Mouse (Mus musculus) embryonic facial prominence, embryonic 15.5 days (tissue): ENCODE data around the gene Supt4a. TPM values are rescaled to one million over a fixed set of nuclear protein-coding genes. Genes with fewer than 3 reads are reported as not detected.

ENCODE experiments used
- ATAC-seq: fragments of 200-750 bp; cut with Nextera tagmentation; 2 replicates; pipeline ENCODE4 v1.8.0; 2017; ENCODE audit warnings: low read depth, moderate TSS enrichment; ENCODE audit not compliant: insufficient number of reproducible peaks, low FRiP score, low TSS enrichment
- H3K27ac ChIP-seq: fragments of 300-500 bp; sonication (generic); replicated peaks from 2 replicates; pipeline ENCODE4 v1.5.1; 2015; ENCODE audit warnings: mild to moderate bottlenecking, inconsistent platforms
- H3K27me3 ChIP-seq: fragments of 300-500 bp; sonication (generic); 2 replicates; pipeline ENCODE4 v1.6.1; 2015; ENCODE audit warnings: inconsistent platforms
- H3K36me3 ChIP-seq: fragments of 300-500 bp; sonication (generic); 2 replicates; pipeline ENCODE4 v1.6.1; 2015; ENCODE audit warnings: mild to moderate bottlenecking, inconsistent platforms
- H3K4me1 ChIP-seq: fragments of 300-500 bp; sonication (generic); 2 replicates; pipeline ENCODE4 v1.6.1; 2015; ENCODE audit warnings: inconsistent platforms
- H3K4me2 ChIP-seq: fragments of 300-500 bp; sonication (generic); replicated peaks from 2 replicates; pipeline ENCODE4 v1.6.1; 2015; ENCODE audit warnings: mild to moderate bottlenecking, inconsistent platforms
- H3K4me3 ChIP-seq: fragments of 300-500 bp; sonication (generic); replicated peaks from 2 replicates; pipeline ENCODE4 v1.5.1; 2015; ENCODE audit warnings: mild to moderate bottlenecking, inconsistent platforms
- H3K9ac ChIP-seq: fragments of 300-500 bp; sonication (generic); 2 replicates; pipeline ENCODE4 v1.6.1; 2015; ENCODE audit warnings: inconsistent platforms
- H3K9me3 ChIP-seq: fragments of 300-500 bp; sonication (generic); replicated peaks from 2 replicates; pipeline ENCODE4 v1.6.1; 2016; ENCODE audit warnings: inconsistent platforms
- WGBS: fragments of 180-500 bp; shearing (Covaris S2); methylation state at CpG from one replicate; pipeline ENCODE4 v1.1.7; 2015; 5-methylcytosine and 5-hydroxymethylcytosine counted together
- polyA plus RNA-seq: library from polyadenylated mRNA; unstranded; fragments of >200 nt; fragmentation: Nextera tagmentation; extraction: Ambion mirVana; gene quantifications from 2 replicates; pipeline ENCODE4 v1.2.1, GENCODE M21; 2015

The Supt4a gene
- polyA plus RNA-seq, 1 experiment from 2014 or later = 165 TPM

DNA sequence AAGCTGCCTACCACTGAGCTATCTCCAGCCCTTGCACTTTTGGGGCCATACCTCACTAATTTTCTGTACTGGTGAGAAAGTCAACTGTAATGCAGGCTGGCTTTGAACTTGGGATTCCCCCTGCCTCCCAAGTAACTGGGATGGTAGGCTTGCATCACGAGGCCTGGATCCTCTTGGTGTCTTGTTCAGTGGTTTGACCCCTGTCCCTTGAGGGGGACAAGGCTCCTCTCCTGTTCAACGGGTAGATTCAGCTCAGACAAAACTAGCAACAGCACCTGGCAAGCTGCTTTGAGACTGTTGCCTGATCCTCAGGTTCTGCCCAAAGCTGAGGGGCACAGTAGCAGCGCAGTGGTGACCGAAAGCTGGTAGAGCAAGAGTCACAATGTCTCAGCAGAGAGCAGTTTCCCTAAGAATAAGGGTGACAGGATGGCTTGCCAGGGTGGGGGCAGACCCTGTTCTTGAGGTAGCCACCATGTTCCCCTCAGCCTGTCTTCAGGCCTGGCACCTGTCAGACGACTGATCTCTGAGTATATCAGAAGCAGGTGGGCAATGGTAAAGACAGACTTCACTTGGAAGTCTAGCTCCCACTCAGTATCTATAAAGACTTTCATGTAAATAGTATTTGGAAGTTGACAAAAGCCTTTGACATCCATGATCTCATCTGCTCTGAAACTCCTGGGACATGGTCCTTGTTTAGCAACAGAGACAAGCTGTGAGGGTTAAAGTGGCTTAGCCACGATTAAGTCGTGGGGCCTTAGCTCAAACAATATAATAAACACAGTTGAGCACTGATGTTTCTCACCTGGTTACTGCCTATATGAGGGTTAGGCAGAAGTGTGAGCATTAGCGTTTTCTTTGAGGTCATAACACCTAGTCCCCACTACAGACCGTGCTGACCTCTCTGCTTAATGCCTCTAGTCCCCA lies 8.5 kb downstream of the Supt4a start:
- Histone ChIP-seq H3K27me3 (no peaks in the 10 kb centered on the region), H3K27ac (no peak overlapping the region), H3K4me3 (no peak overlapping the region), H3K4me1 (0 out of 2 replicates have a peak, but pooled peaks cover 5% of the 10 kb centered on the region), H3K9me3 (no peaks in the 10 kb centered on the region), H3K4me2 (no peak overlapping the region), H3K9ac (no peak overlapping the region), H3K36me3 (peaks cover 34% of the 10 kb centered on the region)
- no peak for ATAC-seq
- WGBS = 74% methylated on average over 9 of the region's 9 CpGs

DNA sequence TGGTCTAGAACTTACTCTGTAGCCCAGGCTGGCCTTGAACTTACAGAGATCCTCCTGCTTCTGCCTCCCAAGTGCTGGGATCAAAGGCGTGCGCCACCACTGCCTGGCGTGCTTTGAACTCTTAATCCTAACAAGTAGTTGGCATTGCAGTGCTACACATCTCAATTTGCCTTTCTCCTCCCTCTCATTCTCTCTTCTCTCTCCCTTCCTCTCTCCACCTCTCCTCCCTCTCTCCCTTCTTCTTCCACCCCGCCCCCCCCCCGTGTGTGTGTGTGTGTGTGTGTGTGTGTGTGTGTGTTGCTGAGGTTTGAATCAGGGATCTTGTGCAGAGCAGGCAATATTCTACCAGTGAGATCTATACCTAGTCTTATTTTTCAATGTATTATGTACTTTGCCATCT lies 10.0 kb downstream of the Supt4a start:
- WGBS = 94% methylated on average over 5 of the region's 5 CpGs
- Histone ChIP-seq H3K9me3 (no peaks in the 10 kb centered on the region), H3K4me3 (no peak overlapping the region), H3K4me2 (no peak overlapping the region), H3K4me1 (0 out of 2 replicates have a peak, but pooled peaks cover 5% of the 10 kb centered on the region), H3K27ac (no peak overlapping the region), H3K36me3 (peaks cover 22% of the 10 kb centered on the region), H3K9ac (no peak overlapping the region), H3K27me3 (no peaks in the 10 kb centered on the region)
- ATAC-seq = no peak

DNA sequence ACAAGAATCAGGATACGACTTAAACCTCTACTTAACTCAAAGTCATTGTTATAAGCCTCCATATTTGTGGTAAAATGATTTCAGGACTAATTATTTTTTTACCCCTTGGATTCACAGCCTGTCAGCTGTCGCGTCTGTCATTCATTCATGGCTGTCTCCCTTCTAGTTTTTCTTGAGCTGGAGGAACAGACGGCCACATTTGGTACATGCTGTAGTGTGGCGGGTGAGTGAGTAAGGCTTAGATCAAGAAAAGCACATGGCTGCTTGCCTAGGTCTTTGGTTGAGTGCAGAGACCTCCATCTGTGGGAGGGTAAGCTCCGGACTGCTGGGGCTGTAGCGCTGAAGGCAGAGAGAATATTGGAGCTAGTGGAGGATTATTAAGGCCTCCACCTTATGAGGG lies 10.4 kb downstream of the Supt4a start:
- Histone ChIP-seq H3K36me3 (peaks cover 18% of the 10 kb centered on the region), H3K4me3 (no peak overlapping the region), H3K27ac (no peak overlapping the region), H3K27me3 (no peaks in the 10 kb centered on the region), H3K9me3 (no peaks in the 10 kb centered on the region), H3K4me1 (0 out of 2 replicates have a peak, but pooled peaks cover 5% of the 10 kb centered on the region), H3K4me2 (no peak overlapping the region), H3K9ac (no peak overlapping the region)
- WGBS = 90% methylated on average over 7 of the region's 7 CpGs
- ATAC-seq = no peak

- Histone ChIP-seq H3K9ac (no peak overlapping the region), H3K36me3 (peaks cover 14% of the 10 kb centered on the region), H3K27me3 (no peaks in the 10 kb centered on the region), H3K9me3 (no peaks in the 10 kb centered on the region), H3K4me3 (0 out of 2 replicates have a peak overlapping the region, but pooled peaks have one; percentile 4), H3K4me1 (0 out of 2 replicates have a peak, but pooled peaks cover 5% of the 10 kb centered on the region), H3K4me2 (no peak overlapping the region; the same call in 1 of the 2 replicates), H3K27ac (peak overlapping the region; percentile 22; the same call in 1 of the 2 replicates)
- ATAC-seq = no peak
- 38% methylated on average over 19 of the region's 19 CpGs for WGBS
These were observed 11.1 kb downstream of the Supt4a start for GRCm38 (mm10) chr11:87748132-87749119.

GRCm38 (mm10) chr11:87749192-87750042 lies 12.1 kb downstream of the Supt4a start:
- no peak overlapping the region for H3K4me2 ChIP-seq
- H3K36me3 ChIP-seq = peaks cover 4% of the 10 kb centered on the region
- no peak for ATAC-seq
- no peak overlapping the region for H3K4me3 ChIP-seq
- WGBS = 56% methylated on average over 18 of the region's 18 CpGs
- no peaks in the 10 kb centered on the region for H3K27me3 ChIP-seq
- H3K9me3 ChIP-seq = no peaks in the 10 kb centered on the region
- H3K27ac ChIP-seq = peak overlapping the region; percentile 22; the same call in 1 of the 2 replicates
- no peak overlapping the region for H3K9ac ChIP-seq
- 0 out of 2 replicates have a peak, but pooled peaks cover 5% of the 10 kb centered on the region for H3K4me1 ChIP-seq

GRCm38 (mm10) chr11:87750043-87750421 lies 12.7 kb downstream of the Supt4a start:
- H3K27ac ChIP-seq = no peak overlapping the region
- no peak overlapping the region for H3K4me2 ChIP-seq
- H3K4me3 ChIP-seq = no peak overlapping the region
- 0 out of 2 replicates have a peak, but pooled peaks cover 5% of the 10 kb centered on the region for H3K4me1 ChIP-seq
- no peak overlapping the region for H3K9ac ChIP-seq
- no peaks in the 10 kb centered on the region for H3K27me3 ChIP-seq
- H3K9me3 ChIP-seq = no peaks in the 10 kb centered on the region
- ATAC-seq = no peak
- no peaks in the 10 kb centered on the region for H3K36me3 ChIP-seq
- WGBS = 80% methylated on average over 11 of the region's 11 CpGs

DNA sequence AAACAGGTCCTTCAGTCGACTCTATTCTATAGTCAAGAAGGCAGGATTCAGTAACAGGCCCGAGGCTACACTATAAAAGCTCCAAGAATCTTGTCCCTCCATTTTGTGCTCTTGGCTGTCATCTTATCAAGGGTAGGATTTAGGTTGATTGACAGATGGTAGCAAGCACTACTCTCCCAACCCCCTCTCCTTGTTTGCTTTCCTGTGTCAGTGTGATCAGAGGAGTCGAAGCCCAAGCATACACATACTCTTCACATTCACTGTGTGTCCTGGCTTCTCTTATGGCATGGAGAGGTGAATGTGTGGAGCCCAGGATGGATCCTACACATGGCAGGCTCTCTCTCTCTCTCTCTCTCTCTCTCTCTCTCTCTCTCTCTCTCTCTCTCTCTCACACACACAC lies 13.2 kb downstream of the Supt4a start:
- H3K36me3 ChIP-seq = no peaks in the 10 kb centered on the region
- H3K27ac ChIP-seq = no peak overlapping the region
- H3K4me3 ChIP-seq = no peak overlapping the region
- H3K9me3 ChIP-seq = no peaks in the 10 kb centered on the region
- H3K27me3 ChIP-seq = no peaks in the 10 kb centered on the region
- H3K9ac ChIP-seq = no peak overlapping the region
- WGBS = 55% methylated on average over 3 of the region's 3 CpGs
- H3K4me2 ChIP-seq = no peak overlapping the region
- no peak for ATAC-seq
- H3K4me1 ChIP-seq = 0 out of 2 replicates have a peak, but pooled peaks cover 5% of the 10 kb centered on the region

DNA sequence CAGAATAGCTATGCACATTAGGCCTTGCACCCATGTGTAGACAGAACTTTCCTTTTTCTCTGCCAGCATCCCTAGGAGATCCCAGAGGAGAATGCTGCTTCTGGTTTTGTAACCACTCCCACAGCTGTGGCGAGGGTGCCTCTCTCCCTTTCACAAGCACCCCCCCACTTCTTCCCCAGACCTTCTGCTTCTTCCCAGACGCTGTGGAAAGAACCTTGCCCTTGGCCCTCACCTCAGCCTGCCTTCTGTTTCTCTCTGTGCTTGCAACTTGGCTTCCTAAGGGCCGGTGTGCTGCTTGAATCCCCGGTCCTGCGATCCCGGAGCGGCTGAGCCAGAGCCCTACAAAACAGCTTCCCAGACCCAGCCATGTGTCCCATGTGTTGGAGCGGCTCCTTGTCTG lies 13.7 kb downstream of the Supt4a start:
- no peaks in the 10 kb centered on the region for H3K36me3 ChIP-seq
- WGBS = 78% methylated on average over 8 of the region's 8 CpGs
- no peaks in the 10 kb centered on the region for H3K27me3 ChIP-seq
- no peak overlapping the region for H3K27ac ChIP-seq
- H3K9ac ChIP-seq = no peak overlapping the region
- no peak overlapping the region for H3K4me3 ChIP-seq
- H3K9me3 ChIP-seq = no peaks in the 10 kb centered on the region
- 0 out of 2 replicates have a peak, but pooled peaks cover 5% of the 10 kb centered on the region for H3K4me1 ChIP-seq
- H3K4me2 ChIP-seq = no peak overlapping the region
- no peak for ATAC-seq

GRCm38 (mm10) chr11:87751491-87751966 lies 14.2 kb downstream of the Supt4a start:
- no peaks in the 10 kb centered on the region for H3K27me3 ChIP-seq
- no peak overlapping the region for H3K4me2 ChIP-seq
- no peaks in the 10 kb centered on the region for H3K9me3 ChIP-seq
- 0 out of 2 replicates have a peak, but pooled peaks cover 5% of the 10 kb centered on the region for H3K4me1 ChIP-seq
- no peaks in the 10 kb centered on the region for H3K36me3 ChIP-seq
- no peak overlapping the region for H3K4me3 ChIP-seq
- ATAC-seq = no peak
- WGBS = 51% methylated on average over 4 of the region's 4 CpGs
- no peak overlapping the region for H3K9ac ChIP-seq
- H3K27ac ChIP-seq = no peak overlapping the region

- Histone ChIP-seq H3K9ac (no peak overlapping the region), H3K27ac (no peak overlapping the region), H3K4me2 (no peak overlapping the region), H3K4me3 (no peak overlapping the region), H3K4me1 (0 out of 2 replicates have a peak, but pooled peaks cover 5% of the 10 kb centered on the region), H3K9me3 (no peaks in the 10 kb centered on the region), H3K36me3 (no peaks in the 10 kb centered on the region), H3K27me3 (no peaks in the 10 kb centered on the region)
- ATAC-seq = no peak
- WGBS = 85% methylated on average over 1 of the region's 1 CpGs
These were observed 15.0 kb downstream of the Supt4a start for GRCm38 (mm10) chr11:87752307-87752706.
